Mouse (Mus musculus) kidney, embryonic 16.5 days (tissue): ENCODE measurements at regions not wholly inside any gene's neighbourhood (a gene's known extent, or its start where the extent isn't known, plus 50 kb on each side); places are given as distances from the start of the nearest gene placed in this dataset.

ENCODE experiments used
- ATAC-seq: fragments of 200-750 bp; cut with Nextera tagmentation; 2 replicates; pipeline ENCODE4 v1.8.0; 2017; ENCODE audit warnings: moderate TSS enrichment; ENCODE audit not compliant: low FRiP score, low TSS enrichment
- H3K27ac ChIP-seq: fragments of 300-500 bp; sonication (generic); 2 replicates; pipeline ENCODE4 v1.5.1; 2014; ENCODE audit warnings: low read length
- H3K27me3 ChIP-seq: fragments of 300-500 bp; sonication (generic); 2 replicates; pipeline ENCODE4 v1.6.1; 2014; ENCODE audit warnings: low read length, control low read depth, mixed read lengths; ENCODE audit not compliant: insufficient read depth
- H3K36me3 ChIP-seq: fragments of 300-500 bp; sonication (generic); 2 replicates; pipeline ENCODE4 v1.6.1; 2014; ENCODE audit warnings: low read length, control low read depth, mixed read lengths; ENCODE audit not compliant: insufficient read depth
- H3K4me1 ChIP-seq: fragments of 300-500 bp; sonication (generic); 2 replicates; pipeline ENCODE4 v1.6.1; 2014; ENCODE audit warnings: low read length, control low read depth, mixed read lengths; ENCODE audit not compliant: insufficient read depth
- H3K4me2 ChIP-seq: fragments of 300-500 bp; sonication (generic); replicated peaks from 2 replicates; pipeline ENCODE4 v1.6.1; 2014; ENCODE audit warnings: low read depth, low read length
- H3K4me3 ChIP-seq: fragments of 300-500 bp; sonication (generic); 2 replicates; pipeline ENCODE4 v1.5.1; 2014; ENCODE audit warnings: mild to moderate bottlenecking, low read length
- H3K9ac ChIP-seq: fragments of 300-500 bp; sonication (generic); replicated peaks from 2 replicates; pipeline ENCODE4 v1.6.1; 2014; ENCODE audit warnings: low read length
- H3K9me3 ChIP-seq: fragments of 300-500 bp; sonication (generic); 2 replicates; pipeline ENCODE4 v1.6.1; 2016; ENCODE audit warnings: low read length, control low read depth
- WGBS: fragments of 180-500 bp; shearing (Covaris S2); extraction: QIAGEN DNeasy Blood & Tissue Kit; methylation state at CpG from one replicate; pipeline ENCODE4 v1.1.7; 2014; 5-methylcytosine and 5-hydroxymethylcytosine counted together

DNA sequence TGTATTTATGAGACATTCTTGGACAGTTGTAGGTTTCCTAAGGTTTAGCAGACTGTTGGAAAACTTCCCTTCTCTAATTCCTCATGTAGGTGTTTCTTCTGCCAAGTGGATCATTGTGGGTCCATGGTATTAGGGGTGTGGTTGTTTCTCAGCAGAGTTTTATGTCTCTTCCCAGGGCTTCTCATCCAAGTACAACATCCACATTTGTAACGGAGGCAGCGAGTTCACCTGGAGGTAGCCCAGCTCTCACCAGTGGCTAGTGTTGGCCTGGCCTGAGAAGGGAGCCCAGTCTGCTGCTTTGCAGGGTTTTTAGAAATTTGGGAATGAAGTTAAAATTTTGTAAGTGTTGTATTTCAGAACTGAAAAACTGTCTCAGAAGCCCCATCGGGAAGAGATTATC lies 122.4 kb downstream of the Wnt5a start:
- no peaks in the 10 kb centered on the region for H3K27me3 ChIP-seq
- H3K4me1 ChIP-seq: no peaks in the 10 kb centered on the region
- no peak overlapping the region for H3K27ac ChIP-seq
- H3K4me2 ChIP-seq: no peak overlapping the region
- WGBS: 78% methylated on average over 3 of the region's 3 CpGs
- no peak overlapping the region for H3K9ac ChIP-seq
- no peak overlapping the region for H3K4me3 ChIP-seq
- no peaks in the 10 kb centered on the region for H3K9me3 ChIP-seq
- H3K36me3 ChIP-seq: no peaks in the 10 kb centered on the region
- no peak for ATAC-seq

DNA sequence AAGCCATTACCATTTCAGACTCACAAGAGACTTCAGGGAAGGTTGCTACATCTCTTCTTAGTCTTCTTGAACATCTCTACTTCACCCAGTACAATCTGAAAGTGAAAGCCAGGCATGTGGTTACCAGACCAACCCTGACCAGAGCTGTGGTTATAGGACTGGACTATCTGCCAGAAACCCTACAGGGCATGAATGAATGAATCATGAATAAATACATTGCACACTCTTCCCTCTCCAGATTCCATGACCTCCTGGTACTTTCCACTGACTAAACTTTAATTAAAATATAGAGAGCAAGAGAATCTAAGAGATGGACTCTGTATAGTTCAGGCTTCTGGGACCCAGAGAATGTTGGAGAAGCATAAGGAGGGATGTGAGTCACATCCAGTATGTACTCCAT lies 130.6 kb downstream of the Wnt5a start:
- Histone ChIP-seq H3K27ac (no peak overlapping the region), H3K9me3 (no peaks in the 10 kb centered on the region), H3K4me3 (no peak overlapping the region), H3K4me1 (no peaks in the 10 kb centered on the region), H3K27me3 (no peaks in the 10 kb centered on the region), H3K9ac (no peak overlapping the region), H3K36me3 (no peaks in the 10 kb centered on the region), H3K4me2 (no peak overlapping the region)
- ATAC-seq: no peak

DNA sequence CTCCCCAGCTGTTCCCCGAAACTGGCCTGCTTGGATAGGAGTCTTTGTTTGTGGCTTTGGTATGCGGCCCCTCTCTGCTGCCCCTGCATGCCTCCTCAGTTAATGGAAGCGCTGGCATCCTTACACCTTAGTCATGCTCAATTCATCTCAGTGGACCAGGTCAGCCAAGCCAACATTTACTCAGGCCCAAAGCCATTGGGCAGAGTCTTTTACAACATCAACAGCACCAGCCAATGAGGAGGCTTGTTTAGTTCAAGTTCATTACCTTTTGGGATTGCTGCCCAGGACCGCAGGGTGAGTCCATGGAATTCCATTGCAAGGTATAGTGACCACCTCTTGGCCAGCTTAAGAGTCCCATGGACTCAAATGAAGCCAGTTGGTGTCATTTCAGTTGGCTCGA lies 134.5 kb downstream of the Wnt5a start:
- no peaks in the 10 kb centered on the region for H3K27me3 ChIP-seq
- H3K4me1 ChIP-seq: no peaks in the 10 kb centered on the region
- H3K9me3 ChIP-seq: no peaks in the 10 kb centered on the region
- H3K4me3 ChIP-seq: no peak overlapping the region
- WGBS: 76% methylated on average over 5 of the region's 5 CpGs
- H3K9ac ChIP-seq: no peak overlapping the region
- no peak for ATAC-seq
- no peak overlapping the region for H3K4me2 ChIP-seq
- H3K27ac ChIP-seq: no peak overlapping the region
- H3K36me3 ChIP-seq: no peaks in the 10 kb centered on the region

DNA sequence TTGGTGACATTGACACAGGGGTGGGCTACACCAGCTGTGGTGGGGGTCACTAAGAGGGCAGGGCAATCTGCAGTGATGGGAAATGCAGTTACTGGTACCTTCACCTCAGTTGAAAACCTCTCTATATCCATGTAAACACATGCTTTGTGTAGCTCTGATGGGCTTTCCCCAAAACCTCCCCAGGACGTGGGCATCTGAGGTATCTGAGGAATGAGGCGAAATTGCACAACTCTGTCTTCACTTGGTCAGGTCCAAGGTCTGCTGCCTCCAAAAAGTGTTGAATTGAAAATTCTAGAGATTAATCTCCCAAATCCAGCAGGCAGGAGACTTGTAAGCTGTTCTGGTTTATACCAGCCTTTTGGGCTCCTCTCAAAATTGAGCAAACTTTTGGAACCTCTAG lies 141.3 kb downstream of the Wnt5a start:
- WGBS: 74% methylated on average over 2 of the region's 2 CpGs
- Histone ChIP-seq H3K4me3 (no peak overlapping the region), H3K36me3 (no peaks in the 10 kb centered on the region), H3K9me3 (no peaks in the 10 kb centered on the region), H3K27ac (no peak overlapping the region), H3K4me1 (no peaks in the 10 kb centered on the region), H3K4me2 (no peak overlapping the region), H3K9ac (no peak overlapping the region), H3K27me3 (no peaks in the 10 kb centered on the region)
- ATAC-seq: no peak

DNA sequence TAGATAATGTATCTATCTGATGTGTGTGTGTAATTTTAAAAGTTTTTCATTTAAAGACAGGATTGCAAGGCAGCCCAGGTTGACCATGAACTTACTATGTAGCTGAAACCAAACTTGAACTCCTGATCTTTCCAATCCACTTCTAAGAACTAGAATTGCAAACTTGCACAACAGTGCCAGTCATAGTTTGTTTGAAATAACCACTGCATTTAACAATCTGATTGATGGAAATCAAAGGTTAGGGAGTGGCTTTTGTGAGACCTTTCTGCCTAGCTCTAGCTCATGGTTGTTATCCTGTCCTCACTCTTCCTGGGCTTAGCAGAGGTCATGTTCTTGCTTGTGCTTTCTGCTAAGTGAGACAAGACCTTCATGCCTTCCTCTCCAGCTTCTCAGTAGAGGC lies 144.9 kb downstream of the Wnt5a start:
- no peak overlapping the region for H3K4me2 ChIP-seq
- no peak for ATAC-seq

DNA sequence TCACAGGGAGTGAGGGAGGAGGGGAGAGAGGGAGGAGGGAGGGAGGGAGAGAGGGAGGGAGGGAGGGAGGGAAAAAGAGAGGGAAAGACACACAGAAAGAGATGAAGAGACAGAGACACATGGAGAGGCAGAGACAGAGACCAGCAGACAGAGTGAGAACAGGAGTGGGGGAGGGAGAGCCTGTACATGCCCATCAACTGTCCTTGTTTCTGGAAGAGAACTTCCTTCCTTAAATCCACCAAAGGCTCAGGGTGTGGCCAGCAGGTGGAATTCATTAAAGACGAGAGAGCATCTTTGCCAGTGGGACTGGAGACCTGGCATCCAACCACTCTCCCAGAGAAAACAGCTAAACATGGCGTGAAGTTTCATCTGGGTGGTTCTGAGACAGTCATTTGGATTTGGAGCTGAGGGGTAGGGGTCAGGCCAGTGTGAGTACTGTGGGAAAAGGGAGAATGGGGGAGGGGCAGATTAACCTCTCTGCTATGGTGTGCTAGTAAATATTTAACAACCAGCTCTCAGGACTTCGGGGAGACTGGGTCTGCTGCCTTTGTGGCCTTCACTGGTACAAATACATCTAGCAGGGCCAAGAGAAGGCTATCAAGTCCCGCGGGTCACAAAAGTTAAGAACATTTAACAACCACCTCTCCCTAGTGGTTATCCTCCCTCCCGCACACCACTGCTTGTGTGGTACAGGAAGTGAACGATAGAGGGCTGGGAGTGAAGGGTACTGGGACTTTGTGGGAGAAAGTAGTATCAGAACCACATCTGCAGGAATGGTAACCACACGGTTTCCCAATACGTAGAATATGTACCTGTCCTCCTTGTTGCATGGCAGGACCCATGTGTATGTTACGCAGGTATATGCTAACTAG lies 148.7 kb downstream of the Wnt5a start:
- Histone ChIP-seq H3K4me3 (no peak overlapping the region), H3K4me2 (no peak overlapping the region), H3K9ac (no peak overlapping the region), H3K36me3 (no peaks in the 10 kb centered on the region), H3K9me3 (no peaks in the 10 kb centered on the region), H3K27me3 (no peaks in the 10 kb centered on the region), H3K4me1 (peaks cover 4% of the 10 kb centered on the region; the same call in 1 of the 2 replicates), H3K27ac (0 out of 2 replicates have a peak overlapping the region, but pooled peaks have one; percentile 41)
- 64% methylated on average over 10 of the region's 10 CpGs for WGBS
- peak; percentile 89 for ATAC-seq

More for the DNA sequence above, 144.9 kb downstream of the Wnt5a start:
- H3K9ac ChIP-seq: no peak overlapping the region
- H3K4me3 ChIP-seq: no peak overlapping the region
- no peaks in the 10 kb centered on the region for H3K27me3 ChIP-seq
- H3K9me3 ChIP-seq: no peaks in the 10 kb centered on the region
- peaks cover 4% of the 10 kb centered on the region; the same call in 1 of the 2 replicates for H3K4me1 ChIP-seq
- no peaks in the 10 kb centered on the region for H3K36me3 ChIP-seq
- H3K27ac ChIP-seq: no peak overlapping the region

DNA sequence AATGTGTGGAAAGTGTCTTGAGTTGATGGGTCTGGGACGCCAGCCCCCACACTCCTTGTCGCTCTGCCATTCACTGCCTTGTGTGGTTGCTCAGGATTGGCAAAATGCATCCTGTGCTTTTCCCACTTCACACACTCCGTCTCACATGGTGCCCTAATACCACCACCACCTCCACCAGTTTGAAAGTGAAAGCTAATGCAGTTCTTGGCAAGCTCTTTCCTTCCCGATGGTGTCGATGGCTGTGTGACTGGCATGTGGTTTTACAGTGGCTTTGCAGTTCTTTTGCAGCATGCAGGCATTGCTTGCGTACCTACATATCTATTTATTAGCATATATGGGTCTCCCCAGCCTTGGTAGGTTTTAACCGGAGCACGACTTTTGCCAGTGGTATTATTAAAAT lies 152.7 kb downstream of the Wnt5a start:
- Histone ChIP-seq H3K27me3 (no peaks in the 10 kb centered on the region), H3K27ac (no peak overlapping the region), H3K36me3 (no peaks in the 10 kb centered on the region), H3K9ac (no peak overlapping the region), H3K4me1 (peaks cover 4% of the 10 kb centered on the region; the same call in 1 of the 2 replicates), H3K4me3 (no peak overlapping the region), H3K9me3 (no peaks in the 10 kb centered on the region), H3K4me2 (no peak overlapping the region)
- no peak for ATAC-seq
- 64% methylated on average over 8 of the region's 8 CpGs for WGBS

DNA sequence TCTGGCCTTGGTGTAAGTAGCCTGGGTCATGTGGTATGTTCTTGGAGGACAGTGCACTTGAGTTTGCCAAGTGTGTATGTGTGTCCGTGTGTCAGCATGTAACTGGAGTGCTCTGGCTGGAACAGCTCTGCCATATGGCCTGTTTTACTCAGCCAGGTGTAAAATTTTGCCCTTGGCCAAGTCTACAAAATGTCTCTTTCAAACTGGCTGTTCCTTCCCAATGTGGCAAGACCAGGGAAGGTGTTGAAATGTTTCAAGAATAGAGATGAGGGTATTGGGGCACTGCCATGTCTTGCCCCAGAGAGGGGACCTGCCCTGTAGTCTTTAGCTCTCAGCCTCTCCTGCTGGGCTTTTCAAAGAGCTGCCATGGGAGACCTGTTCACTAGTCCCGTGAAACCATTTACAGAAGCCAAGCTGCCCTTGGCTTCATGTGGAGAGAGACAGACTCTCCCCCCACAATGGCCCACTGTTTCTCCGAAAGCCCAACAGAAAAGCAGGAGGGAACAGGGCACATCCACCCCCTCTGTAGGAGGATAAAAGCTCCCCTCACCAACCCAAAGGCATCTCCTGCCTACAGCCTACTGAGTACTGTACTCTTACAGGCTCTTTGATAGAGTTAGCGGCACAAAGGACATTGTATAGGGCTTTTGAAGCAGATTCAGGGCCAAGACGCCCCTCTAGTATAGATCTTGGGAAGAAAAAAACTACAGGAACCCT lies 156.5 kb downstream of the Wnt5a start:
- ATAC-seq: no peak
- Histone ChIP-seq H3K4me2 (no peak overlapping the region), H3K36me3 (no peaks in the 10 kb centered on the region), H3K9ac (no peak overlapping the region), H3K4me1 (peaks cover 27% of the 10 kb centered on the region), H3K4me3 (no peak overlapping the region), H3K27me3 (no peaks in the 10 kb centered on the region), H3K9me3 (no peaks in the 10 kb centered on the region), H3K27ac (no peak overlapping the region)
- 86% methylated on average over 5 of the region's 5 CpGs for WGBS

DNA sequence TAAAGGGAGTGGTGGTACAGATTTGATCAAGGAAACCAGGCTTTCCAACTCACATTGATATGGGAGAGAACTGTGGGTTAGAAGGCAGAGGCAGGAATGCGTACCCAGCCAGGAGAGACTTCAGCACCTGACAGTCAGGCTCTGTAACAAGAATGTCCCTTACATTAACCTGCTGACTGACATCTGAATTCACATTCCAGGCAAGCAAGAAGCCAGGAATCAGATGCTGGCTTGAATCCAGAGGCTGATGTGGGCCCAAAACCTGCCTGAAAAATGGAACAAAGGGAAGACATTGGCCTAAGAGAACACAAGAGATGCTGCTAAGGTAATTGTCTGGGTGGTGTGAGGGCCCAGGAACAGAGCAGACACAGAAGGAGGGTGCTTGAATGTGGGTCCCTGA lies 158.8 kb downstream of the Wnt5a start:
- Histone ChIP-seq H3K9ac (no peak overlapping the region), H3K4me3 (no peak overlapping the region), H3K36me3 (no peaks in the 10 kb centered on the region), H3K27me3 (no peaks in the 10 kb centered on the region), H3K4me1 (peaks cover 27% of the 10 kb centered on the region), H3K4me2 (no peak overlapping the region), H3K27ac (peak overlapping the region; percentile 83), H3K9me3 (no peaks in the 10 kb centered on the region)
- 66% methylated on average over 1 of the region's 1 CpGs for WGBS
- ATAC-seq: no peak

DNA sequence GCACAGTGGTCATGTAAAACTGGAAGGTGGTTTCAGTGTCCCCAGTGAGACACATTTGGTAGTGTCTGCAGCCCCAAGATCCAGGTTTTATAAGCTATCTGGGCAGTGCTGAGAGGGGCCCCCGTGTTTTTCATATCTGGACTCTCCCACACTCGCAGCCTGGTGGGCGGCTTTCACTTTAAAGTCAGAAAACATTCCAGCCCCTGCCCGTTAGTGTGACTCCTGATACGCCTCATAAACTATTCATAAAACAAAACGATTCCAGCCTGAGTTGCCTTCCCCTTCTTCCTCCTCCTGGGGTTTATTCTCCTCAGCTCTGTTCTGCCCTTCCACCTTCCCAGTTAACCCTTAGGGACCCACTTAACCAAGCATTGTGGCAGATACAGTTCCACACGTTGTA lies 159.6 kb downstream of the Wnt5a start:
- ATAC-seq: peak; percentile 91
- H3K27me3 ChIP-seq: no peaks in the 10 kb centered on the region
- WGBS: 6% methylated on average over 7 of the region's 7 CpGs
- H3K4me2 ChIP-seq: peak overlapping the region; percentile 16; the same call in 1 of the 2 replicates
- peaks cover 27% of the 10 kb centered on the region for H3K4me1 ChIP-seq
- H3K4me3 ChIP-seq: no peak overlapping the region
- no peaks in the 10 kb centered on the region for H3K9me3 ChIP-seq
- H3K36me3 ChIP-seq: no peaks in the 10 kb centered on the region
- peak overlapping the region; percentile 83 for H3K27ac ChIP-seq
- H3K9ac ChIP-seq: no peak overlapping the region
